Mouse (Mus musculus) embryo, embryonic 10 days (tissue): ENCODE data around the gene Clstn3.
A peak's percentile ranks its signal among the peaks of the same experiment; 100 is the strongest.
"Not testable (repeated sequence)": the region's sequence is repeated elsewhere in the genome, so short reads cannot be mapped to it uniquely, and the experiment has no call there.

ENCODE experiments used
- DNase-seq: peaks from one replicate; pipeline ENCODE4 v3.0.0-alpha.2; 2015; ENCODE audit warnings: low spot score

Gene Clstn3

DNA sequence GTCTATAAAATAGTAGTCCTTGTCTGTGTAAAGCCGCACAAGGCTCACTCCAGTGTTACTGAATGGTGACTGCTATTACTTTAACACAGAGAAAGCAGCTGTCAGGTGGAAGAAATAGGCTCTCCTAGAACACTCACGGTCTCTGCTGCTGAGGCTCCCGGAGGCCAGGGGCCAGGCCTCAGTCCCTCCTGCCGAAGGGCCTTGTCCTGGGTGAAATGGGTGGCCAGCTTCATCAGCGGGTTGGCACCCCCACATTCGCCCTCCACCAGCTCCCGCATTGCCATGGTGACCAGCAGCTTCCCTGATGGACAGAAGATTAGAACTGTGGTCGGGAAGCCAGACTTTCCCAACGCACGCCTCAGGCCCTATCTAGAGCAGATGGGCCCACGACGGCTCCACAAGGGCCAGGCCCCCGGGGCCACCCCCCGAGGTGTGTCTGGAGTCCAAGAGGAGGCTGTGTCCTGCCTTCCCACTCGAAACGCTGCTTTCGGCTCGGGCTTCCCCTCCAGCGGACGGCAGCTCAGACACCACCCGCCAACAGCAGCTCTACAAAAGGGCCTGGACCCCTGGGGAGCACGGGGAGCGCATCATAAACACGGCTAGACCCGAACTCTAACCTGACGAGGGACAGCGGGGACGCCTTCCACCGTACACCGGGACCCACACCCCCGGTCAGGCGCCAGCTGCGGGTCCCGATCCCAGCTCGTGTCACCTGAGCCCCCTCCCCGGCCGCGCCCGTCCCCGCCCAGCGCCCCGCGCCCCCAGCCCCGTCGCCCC lies 50.3 kb downstream of the Clstn3 start:
- DNase-seq = peak; percentile 48

DNA sequence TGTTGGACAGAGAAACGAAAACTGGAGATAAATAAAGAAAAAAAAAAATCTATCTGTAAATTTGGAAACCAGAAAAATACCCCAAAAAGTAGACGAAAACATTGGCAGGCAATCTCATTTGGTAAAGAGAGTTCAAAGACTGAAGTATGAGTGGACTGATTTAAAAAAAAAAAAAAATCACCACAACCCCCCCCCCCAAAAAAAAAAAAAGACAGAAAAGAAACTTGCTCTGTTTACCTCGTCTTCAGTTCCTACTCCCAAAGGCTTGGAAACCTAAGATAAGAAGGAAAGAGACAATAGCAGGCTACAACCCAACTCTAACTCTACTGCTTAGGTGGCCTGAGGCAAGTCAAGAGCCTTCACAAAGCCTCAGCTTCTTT lies 50.8 kb downstream of the Clstn3 start:
- DNase-seq = no peak

DNA sequence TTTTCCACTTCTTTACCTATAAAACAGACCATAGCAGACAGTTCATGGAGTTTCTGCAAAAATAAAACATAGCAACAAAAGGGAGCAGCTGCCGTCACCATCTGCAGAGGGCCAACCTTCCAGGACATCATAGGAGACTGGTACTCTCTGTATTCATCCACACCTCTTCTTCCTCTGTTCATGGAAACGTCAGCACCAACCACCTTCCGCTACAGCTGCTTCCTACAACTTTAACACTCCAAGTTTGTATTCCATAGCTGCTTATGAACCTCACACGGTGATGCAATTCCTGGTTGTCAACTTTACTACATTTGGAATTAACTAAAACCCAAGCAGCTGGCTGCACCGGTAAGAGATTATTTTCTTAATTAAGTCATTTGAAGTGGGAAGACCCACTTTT lies 56.2 kb downstream of the Clstn3 start:
- DNase-seq = no peak

DNA sequence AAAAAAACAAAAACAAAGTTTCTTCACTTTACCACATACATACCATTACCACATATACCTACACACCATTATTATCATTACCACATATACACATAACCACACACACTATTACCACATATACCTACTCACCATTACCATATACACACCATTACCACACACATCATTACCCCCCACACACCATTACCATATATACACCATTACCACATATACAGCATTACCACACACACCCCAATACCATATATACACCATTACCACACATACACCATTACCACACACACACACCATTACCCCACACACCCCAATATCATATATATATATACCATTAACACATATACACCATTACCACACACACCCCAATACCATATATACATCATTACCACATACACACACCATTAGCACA lies 57.4 kb downstream of the Clstn3 start:
- DNase-seq = no peak

DNA sequence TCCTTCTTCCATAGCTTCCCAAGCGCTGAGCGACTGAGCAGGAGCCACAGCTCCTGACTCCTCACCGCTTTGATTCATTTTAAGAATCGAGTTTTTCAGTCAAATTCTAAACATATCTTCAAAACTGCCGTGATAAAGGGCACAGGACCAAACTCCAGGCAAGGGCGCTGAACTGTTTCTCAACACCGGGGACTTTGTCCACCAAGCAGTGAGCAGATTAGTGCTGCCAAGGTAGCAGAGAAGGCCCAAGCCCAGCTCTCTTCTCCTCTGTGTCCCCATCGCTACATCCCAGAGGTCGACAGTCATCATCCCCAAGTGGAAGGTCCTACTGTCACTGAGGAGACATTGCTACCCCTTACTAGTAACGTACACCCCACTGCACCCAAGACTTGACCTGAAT lies 58.3 kb downstream of the Clstn3 start:
- no peak for DNase-seq

DNA sequence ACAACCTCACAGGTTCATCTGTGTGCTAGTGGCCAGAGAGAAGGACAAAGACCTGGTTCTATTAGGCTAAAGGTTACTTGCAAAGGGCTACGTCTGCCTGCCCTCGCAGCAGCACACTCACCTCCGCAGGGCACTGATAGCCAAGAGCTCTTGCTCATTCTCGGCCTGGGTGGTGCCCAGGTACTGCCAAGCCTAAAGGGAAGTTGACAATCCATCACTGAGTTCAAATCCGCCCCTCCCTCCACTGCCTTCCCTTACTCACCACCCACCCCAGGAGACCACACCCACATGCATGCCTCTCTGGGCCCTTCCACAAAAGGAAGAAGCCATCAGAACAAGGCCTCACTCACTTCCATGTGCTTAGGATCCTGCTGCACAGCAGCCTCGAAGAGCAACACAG lies 64.9 kb downstream of the Clstn3 start:
- DNase-seq = no peak

DNA sequence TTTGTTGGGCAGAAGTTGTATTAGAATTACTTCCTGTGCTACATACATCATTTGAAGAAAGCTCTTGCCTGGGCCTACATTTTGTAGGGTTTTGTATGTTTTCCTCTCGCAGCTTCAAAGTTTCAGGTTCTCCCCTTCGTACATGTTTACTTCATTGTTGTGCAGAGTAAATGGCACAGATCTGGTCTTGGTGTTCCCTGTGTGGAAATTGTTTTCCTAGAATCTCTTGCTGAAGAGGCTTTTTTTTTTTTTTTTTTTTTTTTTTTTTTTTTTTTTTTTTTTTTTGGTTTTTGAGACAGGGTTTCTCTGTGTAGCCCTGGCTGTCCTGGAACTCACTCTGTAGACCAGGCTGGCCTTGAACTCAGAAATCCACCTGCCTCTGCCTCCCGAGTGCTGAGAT lies 69.6 kb downstream of the Clstn3 start:
- not testable (repeated sequence) for DNase-seq
